Mouse (Mus musculus) cerebellum, adult 2 months (tissue): Measurements from ENCODE around the gene Trim62.

ENCODE experiments used
- CTCF ChIP-seq: fragments of 200-500 bp; IDR thresholded peaks from 2 replicates; pipeline ENCODE4 v1.5.1; 2011; ENCODE audit warnings: low read depth, mild to moderate bottlenecking, control low read depth, low read length, moderate library complexity, borderline replicate concordance; ENCODE audit not compliant: insufficient read depth
- POLR2A ChIP-seq: fragments of 200-500 bp; IDR thresholded peaks from 2 replicates; pipeline ENCODE4 v1.6.1; 2011; ENCODE audit warnings: low read length, control low read depth, borderline replicate concordance; ENCODE audit not compliant: insufficient read depth

DNA sequence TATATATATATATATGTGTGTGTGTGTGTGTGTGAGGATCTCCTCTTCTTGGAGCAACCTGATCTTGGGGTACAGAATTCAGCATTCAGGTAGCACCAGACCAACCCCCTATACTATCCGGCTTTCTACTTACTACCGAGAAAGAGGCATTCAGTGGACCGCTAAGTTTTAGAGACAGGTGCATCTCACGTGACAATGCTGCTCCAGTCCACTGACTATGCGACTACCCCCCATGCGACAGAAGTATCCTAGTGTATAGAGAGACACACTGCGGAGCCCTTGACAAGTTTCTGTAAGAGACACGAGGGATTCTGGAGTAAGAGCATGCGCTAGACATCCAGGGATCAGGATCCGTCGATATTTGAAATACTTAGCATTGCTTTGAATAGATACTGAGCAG lies 7.9 kb upstream of the Trim62 start:
- TF ChIP-seq POLR2A (no peak), CTCF (no peak)
